Mouse (Mus musculus) frontal cortex, postnatal 10 days (tissue): ENCODE results near the gene Kbtbd13.
A peak's percentile ranks its signal among the peaks of the same experiment; 100 is the strongest.

Experiments
- DNase-seq, 2 experiments: peaks; one replicate each; pipeline ENCODE4 v3.0.0; 2022; ENCODE audit warnings: low spot score in 2 of 2, mixed read lengths in 1 of 2

Kbtbd13 gene

GRCm38 (mm10) chr9:65353251-65353650, 38.2 kb downstream of the Kbtbd13 start:
- DNase-seq: no peak

GRCm38 (mm10) chr9:65347112-65347850, 44.2 kb downstream of the Kbtbd13 start:
- DNase-seq: no peak

DNA sequence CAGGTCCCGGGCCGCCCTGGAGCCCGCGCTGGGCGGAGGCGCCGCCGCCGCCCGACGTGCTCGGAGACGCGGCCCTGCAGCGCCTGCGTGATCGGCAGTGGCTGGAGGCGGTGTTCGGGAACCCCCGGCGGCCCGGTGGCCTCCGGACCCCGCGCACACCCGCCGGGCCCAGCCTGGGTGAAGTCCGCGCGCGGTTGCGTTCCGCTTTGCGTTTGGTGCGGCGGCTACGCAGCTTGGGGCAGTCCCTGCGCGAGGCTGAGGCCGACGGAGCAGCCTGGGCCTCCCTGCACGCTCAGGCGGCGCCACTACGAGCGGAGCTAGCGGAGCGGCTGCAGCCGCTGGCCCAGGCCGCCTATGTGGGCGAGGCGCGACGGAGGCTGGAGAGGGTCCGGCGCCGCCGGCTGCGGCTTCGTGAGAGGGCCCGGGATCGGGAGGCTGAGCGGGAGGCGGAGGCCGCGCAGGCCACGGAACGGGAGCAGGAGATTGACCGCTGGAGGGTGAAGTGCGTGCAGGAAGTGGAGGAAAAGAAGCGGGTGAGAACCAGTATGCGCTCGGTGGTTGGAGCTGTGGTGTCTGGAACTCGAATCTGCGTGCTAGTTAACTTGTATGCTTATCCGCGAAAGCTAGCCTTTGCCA, 44.9 kb downstream of the Kbtbd13 start:
- peak; percentile 15 to 45 for DNase-seq

- DNase-seq: peak; percentile 92 to 94
These were observed 45.5 kb downstream of the Kbtbd13 start, which contains the start of gene Pdcd7 for GRCm38 (mm10) chr9:65345854-65346475. Pdcd7 (plus strand) TSS chr9:65346104.

GRCm38 (mm10) chr9:65345439-65345838, 46.0 kb downstream of the Kbtbd13 start:
- peak; percentile 13 to 16 for DNase-seq

DNA sequence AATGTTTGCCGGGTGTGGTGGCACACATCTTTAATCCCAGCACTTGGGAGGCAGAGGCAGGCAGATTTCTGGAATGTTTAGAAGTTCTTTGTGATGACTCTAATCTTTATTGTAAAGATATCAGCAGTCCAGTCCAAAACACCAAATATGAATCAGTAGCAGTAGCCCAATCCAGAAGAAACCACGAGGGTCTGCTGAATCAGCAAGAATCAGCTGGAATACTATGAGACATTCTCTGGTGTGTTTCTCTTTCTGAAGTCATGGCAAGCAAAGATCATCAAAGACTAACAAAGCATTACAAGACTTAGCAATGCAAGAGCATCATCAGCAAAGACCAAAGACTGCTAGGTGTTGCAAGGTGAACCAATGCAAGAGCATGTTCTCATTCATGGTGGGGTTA, 51.0 kb downstream of the Kbtbd13 start:
- DNase-seq: no peak

- no peak for DNase-seq
These were observed 52.3 kb downstream of the Kbtbd13 start for GRCm38 (mm10) chr9:65339146-65339545.
